Mouse (Mus musculus) right cerebral cortex, postnatal 25 days (tissue): Measurements from ENCODE around the gene D6Wsu163e.

ENCODE experiments used
- DNase-seq: peaks from one replicate; pipeline ENCODE4 v3.0.0; 2022

The D6Wsu163e gene

GRCm38 (mm10) chr6:126939487-126940171, at the start of gene D6Wsu163e, which contains the start of gene Rad51ap1:
TSS of gene D6Wsu163e (plus strand) at chr6:126939962.
TSS of gene Rad51ap1 (minus strand) at chr6:126939587.
- peak; percentile 95 for DNase-seq

GRCm38 (mm10) chr6:126907378-126907777, 32.4 kb upstream of the D6Wsu163e start:
- no peak for DNase-seq

- no peak for DNase-seq
Observed at GRCm38 (mm10) chr6:126907876-126908275, 31.9 kb upstream of the D6Wsu163e start.

GRCm38 (mm10) chr6:126910727-126911126, 29.0 kb upstream of the D6Wsu163e start:
- no peak for DNase-seq

- DNase-seq = no peak
Observed at GRCm38 (mm10) chr6:126914928-126915327, 24.8 kb upstream of the D6Wsu163e start.

- peak; percentile 10 for DNase-seq
Observed at GRCm38 (mm10) chr6:126921111-126921881, 18.5 kb upstream of the D6Wsu163e start, which contains the start of gene Dyrk4. TSS of gene Dyrk4 (minus strand) at chr6:126921839.

GRCm38 (mm10) chr6:126932896-126933295, 6.9 kb upstream of the D6Wsu163e start:
- no peak for DNase-seq

- no peak for DNase-seq
Observed at GRCm38 (mm10) chr6:126938047-126938446, 1.7 kb upstream of the D6Wsu163e start.

GRCm38 (mm10) chr6:126938853-126939486, 792 bp upstream of the D6Wsu163e start:
- DNase-seq = no peak

GRCm38 (mm10) chr6:126940451-126940850, 689 bp downstream of the D6Wsu163e start:
- DNase-seq = no peak

- DNase-seq = no peak
Observed at GRCm38 (mm10) chr6:126948336-126948735, 8.6 kb downstream of the D6Wsu163e start.

GRCm38 (mm10) chr6:126955734-126956133, 16.0 kb downstream of the D6Wsu163e start:
- DNase-seq = peak; percentile 62

GRCm38 (mm10) chr6:126961371-126962018, 21.7 kb downstream of the D6Wsu163e start:
- DNase-seq = no peak

GRCm38 (mm10) chr6:126962709-126963108, 22.9 kb downstream of the D6Wsu163e start:
- DNase-seq = no peak

GRCm38 (mm10) chr6:126963426-126963825, 23.7 kb downstream of the D6Wsu163e start:
- no peak for DNase-seq

GRCm38 (mm10) chr6:126966241-126967026, 26.7 kb downstream of the D6Wsu163e start:
- no peak for DNase-seq

GRCm38 (mm10) chr6:126981539-126982234, 41.9 kb downstream of the D6Wsu163e start:
- DNase-seq = no peak

GRCm38 (mm10) chr6:126993676-126994075, 53.9 kb downstream of the D6Wsu163e start:
- no peak for DNase-seq

- no peak for DNase-seq
Observed at GRCm38 (mm10) chr6:126995494-126995893, 55.7 kb downstream of the D6Wsu163e start.

- DNase-seq = no peak
Observed at GRCm38 (mm10) chr6:126996399-126996798, 56.6 kb downstream of the D6Wsu163e start.

- no peak for DNase-seq
Observed at GRCm38 (mm10) chr6:127005646-127006045, 65.9 kb downstream of the D6Wsu163e start.
